Mouse (Mus musculus) kidney, adult 2 months (tissue): ENCODE data around the gene Cacna1g.

Source experiments
- CTCF ChIP-seq: fragments of 200-500 bp; conservative IDR thresholded peaks from 2 replicates; pipeline ENCODE4 v1.5.1; 2011; ENCODE audit warnings: low read depth, mild to moderate bottlenecking, control low read depth, low read length, moderate library complexity, mixed read lengths; ENCODE audit not compliant: insufficient read depth, insufficient read length
- POLR2A ChIP-seq: fragments of 200-500 bp; IDR thresholded peaks from one replicate; pipeline ENCODE4 v1.6.1; 2011; ENCODE audit warnings: low read depth, low read length, control low read depth

DNA sequence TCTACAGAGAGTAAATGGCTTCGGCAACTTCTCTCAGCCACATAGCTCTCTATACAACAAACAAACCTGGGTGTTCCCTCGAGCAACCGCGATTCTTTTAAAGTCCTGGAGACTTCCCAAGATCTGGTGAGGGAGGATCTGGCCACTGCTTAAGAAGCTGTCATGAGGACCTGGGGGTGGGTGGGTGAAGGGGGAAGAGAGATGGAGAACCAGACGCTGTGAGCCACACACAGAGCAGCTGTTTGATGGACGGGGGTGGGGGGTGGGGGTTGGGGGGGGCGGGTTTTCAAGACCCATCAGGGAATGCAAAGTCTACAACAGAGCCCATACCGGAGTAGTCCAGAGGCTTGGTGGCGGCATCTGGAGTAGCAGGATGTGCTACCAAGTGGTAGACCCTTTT is 39.5 kb upstream of the Cacna1g start:
- TF ChIP-seq CTCF (no peak), POLR2A (no peak)
